Mouse (Mus musculus) retina, adult 2 months (tissue): ENCODE data around the gene Cisd2.

ENCODE experiments used
- DNase-seq: peaks from one replicate; pipeline ENCODE4 v3.0.0-alpha.2; 2012; ENCODE audit warnings: low read depth, low spot score

Gene Cisd2

GRCm38 (mm10) chr3:135423608-135424212 lies at the start of gene Cisd2:
Gene Cisd2, minus strand, starts transcription at chr3:135423925.
- DNase-seq, result no peak

GRCm38 (mm10) chr3:135470823-135471222 lies 47.1 kb upstream of the Cisd2 start:
- no peak for DNase-seq

GRCm38 (mm10) chr3:135469974-135470373 lies 46.2 kb upstream of the Cisd2 start:
- DNase-seq, result no peak

GRCm38 (mm10) chr3:135469146-135469545 lies 45.4 kb upstream of the Cisd2 start:
- no peak for DNase-seq

- no peak for DNase-seq
These were observed 44.7 kb upstream of the Cisd2 start for GRCm38 (mm10) chr3:135468402-135468801.

- DNase-seq, result no peak
These were observed 35.3 kb upstream of the Cisd2 start for GRCm38 (mm10) chr3:135458981-135459380.

- no peak for DNase-seq
These were observed 21.2 kb upstream of the Cisd2 start for GRCm38 (mm10) chr3:135444930-135445329.

GRCm38 (mm10) chr3:135440621-135441020 lies 16.9 kb upstream of the Cisd2 start:
- DNase-seq, result no peak

- DNase-seq, result no peak
These were observed 16.5 kb upstream of the Cisd2 start for GRCm38 (mm10) chr3:135440221-135440620.

GRCm38 (mm10) chr3:135439651-135440050 lies 15.9 kb upstream of the Cisd2 start:
- DNase-seq, result no peak

GRCm38 (mm10) chr3:135438913-135439531 lies 15.3 kb upstream of the Cisd2 start:
- peak; percentile 29 for DNase-seq

- peak; percentile 85 for DNase-seq
These were observed 14.8 kb upstream of the Cisd2 start for GRCm38 (mm10) chr3:135438531-135438912.

GRCm38 (mm10) chr3:135437758-135438495 lies 14.2 kb upstream of the Cisd2 start, which contains the start of gene Ube2d3:
Gene Ube2d3, plus strand, starts transcription at chr3:135438149.
- DNase-seq, result peak; percentile 98

GRCm38 (mm10) chr3:135436901-135437616 lies 13.3 kb upstream of the Cisd2 start:
- no peak for DNase-seq

- DNase-seq, result peak; percentile 73
These were observed 693 bp downstream of the Cisd2 start for GRCm38 (mm10) chr3:135422856-135423607.

- DNase-seq, result no peak
These were observed 1.4 kb downstream of the Cisd2 start for GRCm38 (mm10) chr3:135422232-135422855.

GRCm38 (mm10) chr3:135421310-135421594 lies 2.5 kb downstream of the Cisd2 start:
- no peak for DNase-seq

- DNase-seq, result no peak
These were observed 3.0 kb downstream of the Cisd2 start for GRCm38 (mm10) chr3:135420542-135421309.

GRCm38 (mm10) chr3:135417799-135418198 lies 5.9 kb downstream of the Cisd2 start:
- no peak for DNase-seq

- DNase-seq, result no peak
These were observed 6.5 kb downstream of the Cisd2 start for GRCm38 (mm10) chr3:135417245-135417644.
